ENCODE assay signal across 8 mouse cellular contexts in the genomic region with DNA sequence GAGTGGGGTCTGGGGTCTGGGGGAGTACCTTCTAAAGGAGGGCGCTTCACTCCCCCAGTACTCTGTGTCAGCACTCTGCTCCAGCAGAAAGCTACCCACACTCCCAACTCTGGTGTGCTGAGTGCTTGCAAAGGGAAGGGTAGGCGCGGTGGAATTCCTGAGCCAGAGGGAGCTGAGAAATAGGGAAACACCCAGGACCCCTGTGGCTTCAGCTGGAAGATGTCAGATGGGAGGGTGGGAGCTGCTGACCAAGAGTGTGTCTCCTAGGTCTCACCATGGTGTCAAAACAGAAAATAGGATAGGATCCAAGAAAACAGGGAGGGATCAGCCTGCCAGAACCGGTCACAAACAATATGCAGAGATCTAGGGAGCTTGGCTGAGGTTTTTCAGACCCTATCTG. TPM values are rescaled to one million over a fixed set of nuclear protein-coding genes. Genes with fewer than 3 reads are reported as not detected.
DNase-seq lines count a peak whose midpoint lies in the region; ATAC-seq and TF ChIP-seq lines count a peak whose summit lies in the region.

No protein-coding gene starts in this region.

- peak overlapping the region; percentile 95 for H3K4me2 ChIP-seq in heart, embryonic 14.5 days (ENCODE audit: low read length)
- H3K4me2 ChIP-seq in intestine, embryonic 14.5 days (ENCODE audit: low read length), result peak overlapping the region; percentile 66
- H3K4me2 ChIP-seq in neural tube, embryonic 12.5 days (replicated peaks), result peak overlapping the region; percentile 77

- H3K9ac ChIP-seq in heart, embryonic 14.5 days (ENCODE audit: low read length), result peak overlapping the region; percentile 75
- no peak overlapping the region for H3K9ac ChIP-seq in ES-E14 (ENCODE audit: insufficient read depth, low read depth, low read length, poor library complexity, severe bottlenecking)
- H3K9ac ChIP-seq in intestine, embryonic 14.5 days (ENCODE audit: low read length), result peak overlapping the region; percentile 51
- H3K9ac ChIP-seq in neural tube, embryonic 12.5 days, result peak overlapping the region; percentile 60

- ATAC-seq in heart, embryonic 14.5 days (ENCODE audit: insufficient number of reproducible peaks, insufficient read depth, low FRiP score, low read depth), result no peak; the same call in 1 of the 2 replicates
- ATAC-seq in intestine, embryonic 14.5 days (replicated peaks; ENCODE audit: low FRiP score, low TSS enrichment, low read depth), result peak; percentile 68; the same call in 1 of the 2 replicates
- peak; percentile 42 for ATAC-seq in neural tube, embryonic 12.5 days (ENCODE audit: low FRiP score, low read depth)
- no peak for ATAC-seq in granulocyte monocyte progenitor cell, adult 5-6 weeks (replicated peaks; ENCODE audit: poor library complexity, severe bottlenecking)

- no peaks in the 10 kb centered on the region for H3K27me3 ChIP-seq in heart, embryonic 14.5 days (ENCODE audit: control insufficient read depth, insufficient read depth, low read length)
- H3K27me3 ChIP-seq in intestine, embryonic 14.5 days (replicated peaks; ENCODE audit: control insufficient read depth, insufficient read depth, low read length), result no peaks in the 10 kb centered on the region
- no peaks in the 10 kb centered on the region for H3K27me3 ChIP-seq in neural tube, embryonic 12.5 days (replicated peaks)

- H3K36me3 ChIP-seq in heart, embryonic 14.5 days (ENCODE audit: control insufficient read depth, insufficient read depth, low read length), result no peaks in the 10 kb centered on the region
- no peaks in the 10 kb centered on the region for H3K36me3 ChIP-seq in ES-E14 (ENCODE audit: control insufficient read depth, insufficient read depth, low read length, poor library complexity, severe bottlenecking)
- no peaks in the 10 kb centered on the region for H3K36me3 ChIP-seq in intestine, embryonic 14.5 days (ENCODE audit: control insufficient read depth, insufficient read depth, low read length)
- no peaks in the 10 kb centered on the region for H3K36me3 ChIP-seq in neural tube, embryonic 12.5 days

- peak overlapping the region; percentile 56 to 91 for H3K4me3 ChIP-seq in heart, embryonic 14.5 days (ENCODE audit: control insufficient read depth in 1 of 2, insufficient read depth in 1 of 2, low read depth in 1 of 2, low read length in 2 of 2)
- peak overlapping the region; percentile 75 to 89 for H3K4me3 ChIP-seq in ES-E14 (ENCODE audit: insufficient read depth in 1 of 2, low read depth in 1 of 2, low read length in 2 of 2, poor library complexity in 1 of 2, severe bottlenecking in 1 of 2)
- peak overlapping the region; percentile 65 for H3K4me3 ChIP-seq in intestine, embryonic 14.5 days (ENCODE audit: low read depth, low read length)
- H3K4me3 ChIP-seq in neural tube, embryonic 12.5 days, result peak overlapping the region; percentile 54

- H3K27ac ChIP-seq in heart, embryonic 14.5 days (replicated peaks in 1 of 2; ENCODE audit: control insufficient read depth in 1 of 2, insufficient read depth in 1 of 2, low read depth in 2 of 2, low read length in 2 of 2), result 0 out of 4 replicates have a peak overlapping the region, but pooled peaks of 1 of the 2 experiments have one; percentile 15
- peak overlapping the region; percentile 17; the same call in 1 of the 2 replicates for H3K27ac ChIP-seq in ES-E14 (ENCODE audit: insufficient read depth, low read depth, low read length, poor library complexity, severe bottlenecking)
- no peak overlapping the region for H3K27ac ChIP-seq in intestine, embryonic 14.5 days (ENCODE audit: low read depth)
- no peak overlapping the region for H3K27ac ChIP-seq in neural tube, embryonic 12.5 days

- 8% methylated on average over 4 of the region's 4 CpGs for WGBS in heart, embryonic 14.5 days
- WGBS in intestine, embryonic 14.5 days, result 5% methylated on average over 4 of the region's 4 CpGs
- 11% methylated on average over 4 of the region's 4 CpGs for WGBS in neural tube, embryonic 12.5 days

- DNase-seq in heart, adult 11 months, result no peak
- DNase-seq in ES-E14 (ENCODE audit: low read depth, low spot score), result peak; percentile 74
- DNase-seq in cerebellum, postnatal 36 days, result peak; percentile 6 to 15
- DNase-seq in intestine, embryonic 14.5 days (ENCODE audit: low spot score), result no peak
- no peak for DNase-seq in urinary bladder, adult 2 months (ENCODE audit: low spot score)

- no peaks in the 10 kb centered on the region for H3K9me3 ChIP-seq in heart, embryonic 14.5 days (ENCODE audit: control insufficient read depth, low read length)
- H3K9me3 ChIP-seq in ES-E14 (ENCODE audit: control insufficient read depth, insufficient read depth, low read depth, low read length), result no peaks in the 10 kb centered on the region
- H3K9me3 ChIP-seq in intestine, embryonic 14.5 days (ENCODE audit: control insufficient read depth, low read length), result no peaks in the 10 kb centered on the region
- H3K9me3 ChIP-seq in neural tube, embryonic 12.5 days, result no peaks in the 10 kb centered on the region

- in situ Hi-C loops in ES-E14 (cut with MboI; ENCODE audit: low sequenced_read_pairs in 2 of 2, unreplicated experiment in 2 of 2), result no loop called here

- peaks cover 2 to 4% of the 10 kb centered on the region in 2 experiments; a peak in 2 of 4 replicates for H3K4me1 ChIP-seq in heart, embryonic 14.5 days (ENCODE audit: control insufficient read depth in 2 of 2, insufficient read depth in 2 of 2, low read length in 2 of 2)
- H3K4me1 ChIP-seq in ES-E14 (ENCODE audit: control insufficient read depth in 2 of 2, insufficient read depth in 2 of 2, low read length in 2 of 2, poor library complexity in 1 of 2), result peaks cover 0 to 4% of the 10 kb centered on the region in 2 experiments; a peak in 2 of 4 replicates
- peaks cover 9% of the 10 kb centered on the region for H3K4me1 ChIP-seq in intestine, embryonic 14.5 days (replicated peaks; ENCODE audit: control insufficient read depth, insufficient read depth, low read length)
- 0 out of 2 replicates have a peak, but pooled peaks cover 5% of the 10 kb centered on the region for H3K4me1 ChIP-seq in neural tube, embryonic 12.5 days

TF ChIP-seq in ES-E14, 5 proteins besides CTCF, POLR2A, EP300 and RAD21:
- TF ChIP-seq HCFC1 (IDR thresholded peaks at IDR 0.05; ENCODE audit: borderline replicate concordance, insufficient read depth, low read length), result no peak

RNA-seq across cellular contexts. Expression of a gene that starts 0.3 kb away (rescaled TPM):
- 13.9 and 14.8 TPM in 2 replicates for polyA plus RNA-seq in heart, embryonic 14.5 days (2014; fragmentation: Nextera tagmentation; extraction: Ambion mirVana)
- total RNA-seq in ES-E14 (2012; rRNA removed), result 9.3 and 11.2 TPM in 2 replicates
- polyA plus RNA-seq in intestine, embryonic 14.5 days (2014; fragmentation: Nextera tagmentation; extraction: Ambion mirVana), result 16.9 and 18.3 TPM in 2 replicates
- 4.3 and 5.9 TPM in 2 replicates for polyA plus RNA-seq in neural tube, embryonic 12.5 days (2016; fragmentation: Nextera tagmentation; extraction: Ambion mirVana)
- 87.1 and 105 TPM in 2 replicates for polyA plus RNA-seq in urinary bladder, adult 2 months (2012; rRNA removed)
- 8.1 TPM in 1 of 2 replicates, not detected in the other for total RNA-seq in granulocyte monocyte progenitor cell, adult 5-6 weeks (2014; fragmentation: Nextera tagmentation)
- 0.78 and 2.2 TPM in 2 replicates for total RNA-seq in granulocyte monocyte progenitor cell, adult 5-6 weeks (2017)

RNA-seq across cellular contexts. Expression of a gene that starts 40.1 kb away (rescaled TPM):
- polyA plus RNA-seq in heart, embryonic 14.5 days (2014; fragmentation: Nextera tagmentation; extraction: Ambion mirVana), result not detected in 2 replicates
- total RNA-seq in ES-E14 (2012; rRNA removed), result 0.22 TPM in 1 of 2 replicates, not detected in the other
- polyA plus RNA-seq in intestine, embryonic 14.5 days (2014; fragmentation: Nextera tagmentation; extraction: Ambion mirVana), result not detected in 2 replicates
- not detected in 2 replicates for polyA plus RNA-seq in neural tube, embryonic 12.5 days (2016; fragmentation: Nextera tagmentation; extraction: Ambion mirVana)
- not detected in 2 replicates for polyA plus RNA-seq in urinary bladder, adult 2 months (2012; rRNA removed)
- not detected in 2 replicates for total RNA-seq in granulocyte monocyte progenitor cell, adult 5-6 weeks (2014; fragmentation: Nextera tagmentation)
- total RNA-seq in granulocyte monocyte progenitor cell, adult 5-6 weeks (2017), result not detected in 2 replicates

Comparison
In these comparisons a context has a peak if more than half of its experiments do, and no peak if none do; other contexts are left out.
1. ATAC-seq: peak in intestine, embryonic 14.5 days (single experiment) and neural tube, embryonic 12.5 days (single experiment); none in heart, embryonic 14.5 days (single experiment) and granulocyte monocyte progenitor cell, adult 5-6 weeks (single experiment).
2. DNase-seq: peak in ES-E14 (single experiment) and cerebellum, postnatal 36 days (2 of 2); none in heart, adult 11 months (single experiment), intestine, embryonic 14.5 days (single experiment) and urinary bladder, adult 2 months (single experiment).
3. Peak in every context shown above with its lines, with median percentiles within 50 percentile points of each other: H3K4me2 ChIP-seq and H3K4me3 ChIP-seq.